Mouse (Mus musculus) cerebellum, adult 2 months (tissue): Measurements from ENCODE around the gene Spns2.

ENCODE experiments used
- CTCF ChIP-seq: fragments of 200-500 bp; IDR thresholded peaks from 2 replicates; pipeline ENCODE4 v1.5.1; 2011; ENCODE audit warnings: low read depth, mild to moderate bottlenecking, control low read depth, low read length, moderate library complexity, borderline replicate concordance; ENCODE audit not compliant: insufficient read depth
- POLR2A ChIP-seq: fragments of 200-500 bp; IDR thresholded peaks from 2 replicates; pipeline ENCODE4 v1.6.1; 2011; ENCODE audit warnings: low read length, control low read depth, borderline replicate concordance; ENCODE audit not compliant: insufficient read depth

DNA sequence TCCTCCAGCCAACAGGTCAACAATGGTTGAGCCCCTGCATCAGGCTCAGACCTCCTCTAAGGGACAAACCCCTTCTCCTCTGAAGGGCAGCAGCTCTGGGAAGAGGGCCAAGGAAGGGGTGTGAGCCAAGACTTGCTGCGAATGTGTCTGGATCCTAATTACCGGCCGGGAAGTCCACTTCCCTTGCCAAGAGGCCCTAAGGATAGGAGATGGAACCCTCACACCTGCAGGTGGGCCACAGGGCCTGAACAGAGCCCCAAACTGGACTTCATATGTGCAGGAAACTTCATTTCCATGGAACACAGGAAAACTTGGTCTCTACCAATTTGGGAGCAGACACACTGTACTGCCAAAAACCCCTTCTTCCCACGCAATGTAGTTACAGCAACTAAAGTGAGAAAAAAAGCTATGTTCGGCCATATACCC is 32.9 kb upstream of the Spns2 start:
- TF ChIP-seq CTCF (no peak), POLR2A (no peak)
